Mouse (Mus musculus) myocyte (in vitro differentiated cells): ENCODE results near the gene Prkag1.

Experiments
- MAX ChIP-seq: IDR thresholded peaks from one replicate; pipeline ENCODE4 v1.6.1; 2011; ENCODE audit warnings: low read depth, mild to moderate bottlenecking, control low read depth
- MYOD1 ChIP-seq, 3 experiments: IDR thresholded peaks; one replicate each; pipeline ENCODE4 v1.6.1; 2011; ENCODE audit warnings: control low read depth in 2 of 3, low read depth in 2 of 3, mild to moderate bottlenecking in 2 of 3, moderate library complexity in 1 of 3; ENCODE audit not compliant: insufficient read length in 2 of 3, control insufficient read depth in 1 of 3
- POLR2A ChIP-seq: IDR thresholded peaks from one replicate; pipeline ENCODE4 v1.6.1; 2011; ENCODE audit warnings: low read depth, mild to moderate bottlenecking, control low read depth, moderate library complexity; ENCODE audit not compliant: insufficient read length
- TCF3 ChIP-seq: IDR thresholded peaks from one replicate; pipeline ENCODE4 v1.6.1; 2011; ENCODE audit warnings: low read depth, control low read depth; ENCODE audit not compliant: insufficient read length
- USF1 ChIP-seq: IDR thresholded peaks from one replicate; pipeline ENCODE4 v1.6.1; 2011; ENCODE audit warnings: low read depth, mild to moderate bottlenecking, control low read depth, moderate library complexity

DNA sequence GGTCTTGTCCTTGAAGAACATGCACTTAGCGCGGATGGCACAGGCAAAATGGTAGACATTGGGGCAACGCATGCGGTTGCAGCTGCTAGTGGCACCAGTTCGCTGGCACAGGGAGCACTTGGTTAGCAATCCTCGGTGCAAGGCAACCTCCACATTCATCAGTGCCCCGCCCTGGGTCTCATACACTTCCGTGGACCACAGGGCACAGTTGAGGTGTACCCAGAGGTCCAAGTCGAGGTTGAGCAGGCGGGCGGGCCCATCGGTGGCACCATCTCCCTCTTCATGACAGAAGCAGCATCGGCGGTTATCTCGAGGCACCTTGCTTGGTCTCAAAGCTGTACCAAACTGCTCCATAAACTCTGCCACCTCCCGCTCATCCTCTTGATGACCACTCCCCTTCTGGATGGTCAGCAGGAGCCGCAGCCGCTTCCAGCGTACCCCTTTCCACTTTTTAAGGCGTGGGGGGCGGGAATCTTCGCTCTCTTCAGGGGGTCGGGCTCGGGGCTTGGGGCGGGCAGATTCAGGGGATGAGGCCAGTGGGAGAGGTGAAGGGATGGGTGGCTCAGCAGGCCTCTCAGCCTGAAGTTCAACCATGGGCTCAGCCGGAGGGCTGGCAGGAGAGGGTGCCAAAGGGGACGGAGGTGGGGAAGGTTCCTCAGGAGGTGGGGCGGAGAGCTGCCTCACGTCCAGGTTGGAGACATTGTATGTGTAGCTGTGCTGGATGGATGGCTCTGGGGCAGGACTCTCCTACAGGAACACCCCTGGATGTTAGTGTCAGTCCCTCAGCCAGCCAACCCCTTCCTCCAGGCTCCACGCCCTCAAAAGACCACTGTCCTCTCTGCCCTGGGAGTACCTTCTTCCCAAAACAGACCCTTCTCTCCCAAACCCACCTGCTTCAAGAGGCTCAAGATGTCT lies 8.6 kb upstream of the Prkag1 start:
- peak; percentile 7 for TF ChIP-seq POLR2A
- TF ChIP-seq MAX, result no peak
- TF ChIP-seq USF1, result no peak
- no peak for TF ChIP-seq MYOD1 (IDR thresholded peaks at IDR 0.05; ENCODE audit: control insufficient read depth in 1 of 3, insufficient read length in 2 of 3, low read depth in 2 of 3)
- TF ChIP-seq TCF3, result no peak
